Mouse (Mus musculus): ENCODE data around the gene Slc1a1. TPM values are rescaled to one million over a fixed set of nuclear protein-coding genes. Genes with fewer than 3 reads are reported as not detected.

Gene Slc1a1
- total and polyA plus RNA-seq, 3 experiments = 1.3 to 2.9 (median 2.2) TPM

DNA sequence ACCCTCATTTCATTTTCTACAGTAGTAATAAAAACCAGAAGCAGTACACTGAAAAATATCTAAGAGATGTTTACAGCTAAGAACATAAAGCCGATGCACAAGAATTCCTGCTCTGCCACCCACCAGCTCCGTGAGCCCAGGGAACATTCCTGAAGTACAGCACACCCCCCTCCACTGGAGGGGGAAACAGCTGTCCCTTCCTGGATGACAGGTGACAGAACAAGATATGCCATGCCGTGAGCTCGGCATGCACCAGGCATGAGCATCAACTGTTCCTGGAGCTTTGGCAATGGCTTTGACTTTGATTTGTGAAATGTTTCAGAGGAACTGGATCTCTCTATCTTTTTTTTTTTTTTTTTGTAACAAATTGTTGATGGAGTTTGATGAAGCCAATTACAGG, 111.9 kb downstream of the Slc1a1 start:
- intact Hi-C loops (cut with DNase I) = no loop called here
- H3K79me2 ChIP-seq (replicated peaks; ENCODE audit: control insufficient read depth, insufficient read depth, low read length) = no peaks in the 10 kb centered on the region
- H3K4me1 ChIP-seq (ENCODE audit: control insufficient read depth, insufficient read depth, low read length) = no peaks in the 10 kb centered on the region; the same call in 1 of the 2 replicates
- no peak for DNase-seq
- no peak overlapping the region for H3K27ac ChIP-seq
- no peak overlapping the region for H3K4me3 ChIP-seq
- peaks cover 5% of the 10 kb centered on the region; the same call in 1 of the 2 replicates for H3K36me3 ChIP-seq (ENCODE audit: control insufficient read depth, insufficient read depth, low read length)
- 8% methylated on average over 4 of the region's 4 CpGs for WGBS
- no peak overlapping the region for H3K9ac ChIP-seq (ENCODE audit: low read depth, low read length)
- H3K27me3 ChIP-seq (ENCODE audit: control insufficient read depth, insufficient read depth, low read length) = no peaks in the 10 kb centered on the region
- TF ChIP-seq CTCF (IDR thresholded peaks at IDR 0.05) = no peak
- no peak for TF ChIP-seq POLR2A (IDR thresholded peaks at IDR 0.05; ENCODE audit: insufficient read depth, low read depth, low read length)
- TF ChIP-seq EP300 (IDR thresholded peaks at IDR 0.05; ENCODE audit: insufficient read depth, low read depth, low read length) = peak; percentile 62; the same call in 1 of the 2 replicates

DNA sequence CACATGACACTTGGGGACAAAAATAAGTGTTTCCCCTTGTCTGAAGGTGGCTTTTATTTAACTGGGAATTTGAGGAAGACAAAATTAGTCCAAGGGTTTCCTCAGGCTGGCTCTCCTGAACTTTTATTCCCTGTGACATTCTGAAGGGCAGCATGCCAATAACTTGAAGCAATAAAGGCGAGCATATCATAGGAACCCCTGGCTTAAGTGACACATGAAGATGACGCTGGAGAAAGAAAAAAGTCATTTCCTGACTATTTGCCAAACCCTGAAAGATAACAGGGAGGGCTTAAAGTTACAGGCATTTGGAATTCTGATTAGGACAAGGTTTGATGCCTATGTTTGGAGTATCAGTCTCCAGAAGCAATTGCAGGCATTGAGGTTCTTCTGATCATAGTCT, 112.5 kb downstream of the Slc1a1 start:
- H3K79me2 ChIP-seq (replicated peaks; ENCODE audit: control insufficient read depth, insufficient read depth, low read length) = no peaks in the 10 kb centered on the region
- no peak overlapping the region for H3K9ac ChIP-seq (ENCODE audit: low read depth, low read length)
- intact Hi-C loops (cut with DNase I) = no loop called here
- H3K27ac ChIP-seq = no peak overlapping the region
- WGBS = 7% methylated on average over 2 of the region's 2 CpGs
- H3K36me3 ChIP-seq (ENCODE audit: control insufficient read depth, insufficient read depth, low read length) = peaks cover 5% of the 10 kb centered on the region; the same call in 1 of the 2 replicates
- TF ChIP-seq POLR2A (IDR thresholded peaks at IDR 0.05; ENCODE audit: insufficient read depth, low read depth, low read length) (no peak), EP300 (IDR thresholded peaks at IDR 0.05; ENCODE audit: insufficient read depth, low read depth, low read length) (no peak), CTCF (IDR thresholded peaks at IDR 0.05) (no peak)
- DNase-seq = no peak
- no peak overlapping the region for H3K4me3 ChIP-seq
- H3K27me3 ChIP-seq (ENCODE audit: control insufficient read depth, insufficient read depth, low read length) = no peaks in the 10 kb centered on the region
- no peaks in the 10 kb centered on the region; the same call in 1 of the 2 replicates for H3K4me1 ChIP-seq (ENCODE audit: control insufficient read depth, insufficient read depth, low read length)

DNA sequence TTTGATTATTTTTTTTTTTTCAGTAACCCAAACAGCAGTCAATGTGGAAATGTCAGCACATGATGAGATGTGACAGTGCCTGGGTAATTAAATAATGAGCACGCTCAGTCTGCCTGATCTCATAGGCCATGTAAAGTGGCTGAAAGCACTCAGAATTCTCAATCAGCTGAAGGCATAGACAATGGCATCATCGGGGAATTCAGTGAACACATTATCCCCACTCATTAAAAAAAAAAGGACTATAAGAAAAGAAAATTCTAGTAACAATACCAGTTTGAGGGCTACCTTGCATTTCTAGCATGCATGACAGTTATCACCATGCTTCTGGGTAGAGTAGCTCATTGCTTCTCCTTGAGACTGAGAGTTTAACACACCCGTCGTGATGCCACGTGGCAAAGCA, 116.4 kb downstream of the Slc1a1 start:
- peaks cover 5% of the 10 kb centered on the region; the same call in 1 of the 2 replicates for H3K36me3 ChIP-seq (ENCODE audit: control insufficient read depth, insufficient read depth, low read length)
- H3K4me3 ChIP-seq = no peak overlapping the region
- intact Hi-C loops (cut with DNase I) = no loop called here
- H3K27ac ChIP-seq = no peak overlapping the region
- WGBS = 83% methylated on average over 5 of the region's 5 CpGs
- H3K27me3 ChIP-seq (ENCODE audit: control insufficient read depth, insufficient read depth, low read length) = no peaks in the 10 kb centered on the region
- TF ChIP-seq POLR2A (IDR thresholded peaks at IDR 0.05; ENCODE audit: insufficient read depth, low read depth, low read length) = no peak
- TF ChIP-seq CTCF (IDR thresholded peaks at IDR 0.05) = no peak
- H3K4me1 ChIP-seq (ENCODE audit: control insufficient read depth, insufficient read depth, low read length) = no peaks in the 10 kb centered on the region; the same call in 1 of the 2 replicates
- H3K9ac ChIP-seq (ENCODE audit: low read depth, low read length) = no peak overlapping the region
- DNase-seq = no peak
- no peaks in the 10 kb centered on the region for H3K79me2 ChIP-seq (replicated peaks; ENCODE audit: control insufficient read depth, insufficient read depth, low read length)

DNA sequence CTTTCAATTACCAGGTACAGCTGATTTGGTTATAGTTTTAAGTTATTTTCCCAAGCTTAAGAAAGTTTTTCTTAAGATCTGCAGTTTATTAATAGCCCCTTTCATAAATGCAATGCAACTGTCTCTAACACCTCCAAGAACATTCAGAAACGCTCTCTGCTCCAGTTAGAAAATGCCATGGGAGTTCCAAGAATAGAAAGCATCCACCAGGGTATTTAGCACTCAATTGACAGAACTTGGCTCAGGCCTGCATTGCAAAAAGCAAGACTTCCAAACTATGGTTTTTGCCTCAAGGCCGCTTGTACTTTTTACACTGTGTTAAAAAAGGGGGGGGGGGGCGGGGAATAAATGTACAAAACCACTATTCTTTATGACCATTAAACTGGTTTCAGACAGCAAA, 128.3 kb downstream of the Slc1a1 start:
- no peak for TF ChIP-seq POLR2A (IDR thresholded peaks at IDR 0.05; ENCODE audit: insufficient read depth, low read depth, low read length)
- no peak for TF ChIP-seq CTCF (IDR thresholded peaks at IDR 0.05)
- TF ChIP-seq EP300 (IDR thresholded peaks at IDR 0.05; ENCODE audit: insufficient read depth, low read depth, low read length) = no peak
- H3K36me3 ChIP-seq (ENCODE audit: control insufficient read depth, insufficient read depth, low read length) = peaks cover 9% of the 10 kb centered on the region
- no peak for DNase-seq
- 18% methylated on average over 3 of the region's 3 CpGs for WGBS
- H3K27ac ChIP-seq = peak overlapping the region; percentile 91
- H3K27me3 ChIP-seq (ENCODE audit: control insufficient read depth, insufficient read depth, low read length) = no peaks in the 10 kb centered on the region
- no peak overlapping the region for H3K9ac ChIP-seq (ENCODE audit: low read depth, low read length)
- intact Hi-C loops (cut with DNase I) = loop anchor here (5.0 kb wide), 1 partner anchor 186 kb away; no protein-coding TSS in a partner anchor
- peaks cover 9% of the 10 kb centered on the region for H3K4me1 ChIP-seq (ENCODE audit: control insufficient read depth, insufficient read depth, low read length)
- H3K79me2 ChIP-seq (replicated peaks; ENCODE audit: control insufficient read depth, insufficient read depth, low read length) = 0 out of 2 replicates have a peak, but pooled peaks cover 2% of the 10 kb centered on the region
- peak overlapping the region; percentile 83 for H3K4me3 ChIP-seq

DNA sequence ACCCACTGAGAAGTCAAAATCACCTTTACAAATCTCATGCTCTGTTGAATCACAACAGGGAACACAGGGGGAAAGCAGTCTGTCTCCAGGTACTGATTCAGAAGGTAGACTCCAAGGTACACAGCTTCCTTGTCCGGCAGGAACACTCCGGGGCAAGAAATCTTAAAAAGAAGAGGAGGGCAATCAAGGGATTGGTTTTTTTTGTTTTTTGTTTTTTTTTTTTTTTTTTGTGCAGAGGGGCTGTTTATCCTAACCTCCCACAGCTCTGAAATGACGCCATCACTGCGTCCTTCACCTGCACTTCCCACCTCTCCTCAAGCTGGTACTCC, 128.6 kb downstream of the Slc1a1 start:
- Histone ChIP-seq H3K9ac (ENCODE audit: low read depth, low read length) (peak overlapping the region; percentile 86), H3K4me1 (ENCODE audit: control insufficient read depth, insufficient read depth, low read length) (peaks cover 9% of the 10 kb centered on the region), H3K79me2 (replicated peaks; ENCODE audit: control insufficient read depth, insufficient read depth, low read length) (0 out of 2 replicates have a peak, but pooled peaks cover 2% of the 10 kb centered on the region), H3K4me3 (peak overlapping the region; percentile 83), H3K27me3 (ENCODE audit: control insufficient read depth, insufficient read depth, low read length) (no peaks in the 10 kb centered on the region), H3K36me3 (ENCODE audit: control insufficient read depth, insufficient read depth, low read length) (peaks cover 9% of the 10 kb centered on the region), H3K27ac (peak overlapping the region; percentile 91)
- TF ChIP-seq POLR2A (IDR thresholded peaks at IDR 0.05; ENCODE audit: insufficient read depth, low read depth, low read length) (no peak), CTCF (IDR thresholded peaks at IDR 0.05) (no peak), EP300 (IDR thresholded peaks at IDR 0.05; ENCODE audit: insufficient read depth, low read depth, low read length) (no peak)
- intact Hi-C loops (cut with DNase I) = loop anchor here (5.0 kb wide), 1 partner anchor 186 kb away; no protein-coding TSS in a partner anchor
- no peak for DNase-seq
- 0% methylated on average over 4 of the region's 4 CpGs for WGBS

Other genes starting within 250 kb of the Slc1a1 start
- gene Glis3, start 155.0 kb upstream of the Slc1a1 start, total RNA-seq (2021) = 1 to 10 TPM; 1.1 to 1.3 TPM
- gene Glis3, start 155.0 kb upstream of the Slc1a1 start, polyA plus RNA-seq (2012; rRNA removed) = 0.50 and 0.55 TPM in 2 replicates
- 1 to 10 TPM; 6.6 to 7.4 TPM for gene Plpp6, start 128.9 kb downstream of the Slc1a1 start, total RNA-seq (2021)
- gene Plpp6, start 128.9 kb downstream of the Slc1a1 start, polyA plus RNA-seq (2012; rRNA removed) = 4.9 and 6.6 TPM in 2 replicates
- gene 4430402I18Rik, start 132.8 kb downstream of the Slc1a1 start, total RNA-seq (2021) = 10 to 100 TPM; 22.6 to 27.0 TPM
- 16.8 and 20.6 TPM in 2 replicates for gene 4430402I18Rik, start 132.8 kb downstream of the Slc1a1 start, polyA plus RNA-seq (2012; rRNA removed)
- gene Cdc37l1, start 155.3 kb downstream of the Slc1a1 start, total RNA-seq (2021) = 10 to 100 TPM; 68.6 to 80.4 TPM
- 20.4 and 37.3 TPM in 2 replicates for gene Cdc37l1, start 155.3 kb downstream of the Slc1a1 start, polyA plus RNA-seq (2012; rRNA removed)
- gene Ak3, start 212.9 kb downstream of the Slc1a1 start, total RNA-seq (2021) = 100 to 1,000 TPM in 1 of 2 experiments, 10 to 100 TPM in 1; 85.8 to 101 TPM
- gene Ak3, start 212.9 kb downstream of the Slc1a1 start, polyA plus RNA-seq (2012; rRNA removed) = 70.1 and 94.1 TPM in 2 replicates